Mouse (Mus musculus): ENCODE data around the gene Ly6c2.

- TF ChIP-seq CTCF (IDR thresholded peaks at IDR 0.05; ENCODE audit: extremely low read depth, insufficient read depth, insufficient read length, insufficient replicate concordance) (no peak), POLR2A (IDR thresholded peaks at IDR 0.05; ENCODE audit: low read depth, low read length) (no peak)
These were observed 41.8 kb downstream of the Ly6c2 start for GRCm38 (mm10) chr15:75069965-75070364.

All from spleen, adult 2 months (tissue).